Mouse (Mus musculus) left cerebral cortex, adult 2 months (tissue): Measurements from ENCODE around the gene Olfr1428. TPM values are rescaled to one million over a fixed set of nuclear protein-coding genes. Genes with fewer than 3 reads are reported as not detected.
A peak's percentile ranks its signal among the peaks of the same experiment; 100 is the strongest.
"Not testable (repeated sequence)": the region's sequence is repeated elsewhere in the genome, so short reads cannot be mapped to it uniquely, and the experiment has no call there.

Experiments
- DNase-seq, 2 experiments: peaks; one replicate each; pipeline ENCODE4 v3.0.0; 2021 to 2022; ENCODE audit warnings: low spot score in 2 of 2, mixed read lengths in 1 of 2; ENCODE audit errors: extremely low spot score in 1 of 2
- H3K27ac ChIP-seq: fragments of 200-600 bp; 2 replicates; pipeline ENCODE4 v1.8.1; 2022
- H3K4me3 ChIP-seq: fragments of 200-600 bp; 2 replicates; pipeline ENCODE4 v1.8.1; 2022
- CTCF ChIP-seq: fragments of 200-600 bp; IDR thresholded peaks from 2 replicates; pipeline ENCODE4 v1.8.1; 2022; ENCODE audit warnings: antibody characterized with exemption, mild to moderate bottlenecking, moderate library complexity
- intact Hi-C: fragments of 180-260 bp; cut with DNase I; formaldehyde crosslinking; loops from one replicate; pipeline ENCODE4 v1.15.1; 2025
- long read RNA-seq, 2 experiments: library from polyadenylated mRNA; stranded (forward); transcript quantifications; one replicate each; pipeline ENCODE4 v2.0.0; 2021; ENCODE audit warnings: borderline mapping rate in 2 of 2
- total RNA-seq, 2 experiments: library from RNA; stranded (reverse); gene quantifications; 2 replicates each; pipeline ENCODE4 v1.2.3; 2021

Olfr1428 gene
- not detected for total RNA-seq
- long read RNA-seq, experiment 1 = 0 reads
- long read RNA-seq, experiment 2 = 0 reads

- DNase-seq = no peak
- intact Hi-C loops = no loop called here
- TF ChIP-seq CTCF = no peak
- no peak within 1 kb of the TSS for H3K4me3 ChIP-seq
- H3K27ac ChIP-seq = no peak within 1 kb of the TSS
Measured at GRCm38 (mm10) chr19:12115797-12116196, at the start of gene Olfr1428. Gene Olfr1428 (minus strand): TSS chr19:12115897.

- intact Hi-C loops = loop anchor here (10.0 kb wide), 1 partner anchor 649 kb away; the partner anchor contains the start of genes Lpxn and Zfp91
- no peak for DNase-seq
- H3K4me3 ChIP-seq = no peak overlapping the region
- peak overlapping the region; percentile 74 for H3K27ac ChIP-seq
- no peak for TF ChIP-seq CTCF
Measured at GRCm38 (mm10) chr19:12145452-12145851, 29.8 kb upstream of the Olfr1428 start.

- intact Hi-C loops = loop anchor here (1.0 to 10.0 kb wide), 3 partner anchors 229 to 651 kb away; partner anchors contain the start of genes Lpxn and Zfp91
- DNase-seq = peak in 1 of 2 experiments; percentile 11
- H3K27ac ChIP-seq = peak overlapping the region; percentile 66
- no peak for TF ChIP-seq CTCF
- no peak overlapping the region for H3K4me3 ChIP-seq
Measured at GRCm38 (mm10) chr19:12143356-12143755, 27.7 kb upstream of the Olfr1428 start.

GRCm38 (mm10) chr19:12134289-12134688 is 18.6 kb upstream of the Olfr1428 start:
- no peak for DNase-seq
- TF ChIP-seq CTCF = peak; percentile 79
- H3K27ac ChIP-seq = no peak overlapping the region; the same call in 1 of the 2 replicates
- no peak overlapping the region for H3K4me3 ChIP-seq
- intact Hi-C loops = loop anchor here (5.0 to 10.0 kb wide), 4 partner anchors 122 to 691 kb away; partner anchors contain the start of gene Dtx4

GRCm38 (mm10) chr19:12123103-12123502 is 7.4 kb upstream of the Olfr1428 start, which contains the start of gene Olfr76:
Gene Olfr76 (minus strand): TSS chr19:12123203.
- Histone ChIP-seq H3K27ac (no peak within 1 kb of the TSS), H3K4me3 (no peak within 1 kb of the TSS)
- TF ChIP-seq CTCF = no peak
- intact Hi-C loops = no loop called here
- DNase-seq = no peak

- Histone ChIP-seq H3K27ac (no peak overlapping the region), H3K4me3 (no peak overlapping the region)
- intact Hi-C loops = no loop called here
- DNase-seq = no peak
- TF ChIP-seq CTCF = no peak
Measured at GRCm38 (mm10) chr19:12116464-12116863, 767 bp upstream of the Olfr1428 start.

GRCm38 (mm10) chr19:12113807-12114206 is 1.9 kb downstream of the Olfr1428 start:
- intact Hi-C loops = no loop called here
- Histone ChIP-seq H3K4me3 (no peak overlapping the region), H3K27ac (no peak overlapping the region)
- DNase-seq = no peak
- no peak for TF ChIP-seq CTCF

- TF ChIP-seq CTCF = no peak
- no peak for DNase-seq
- peak overlapping the region; percentile 73 for H3K27ac ChIP-seq
- no peak overlapping the region for H3K4me3 ChIP-seq
- intact Hi-C loops = loop anchor here (5.0 kb wide), 1 partner anchor 92 kb away; no protein-coding TSS in a partner anchor
Measured at GRCm38 (mm10) chr19:12104541-12104940, 11.2 kb downstream of the Olfr1428 start.

GRCm38 (mm10) chr19:12103234-12103633 is 12.5 kb downstream of the Olfr1428 start, which contains the start of gene Olfr1427:
Gene Olfr1427 (minus strand): TSS chr19:12103334.
- H3K27ac ChIP-seq = peak within 1 kb of the TSS; percentile 44; the same call in 1 of the 2 replicates
- no peak within 1 kb of the TSS for H3K4me3 ChIP-seq
- intact Hi-C loops = loop anchor here (5.0 kb wide), 1 partner anchor 91 kb away; no protein-coding TSS in a partner anchor
- no peak for TF ChIP-seq CTCF
- no peak for DNase-seq

- 0 out of 2 replicates have a peak within 1 kb of the TSS, but pooled peaks have one; percentile 44 for H3K27ac ChIP-seq
- no peak for TF ChIP-seq CTCF
- H3K4me3 ChIP-seq = no peak within 1 kb of the TSS
- DNase-seq = no peak
- intact Hi-C loops = no loop called here
Measured at GRCm38 (mm10) chr19:12091913-12092312, 23.8 kb downstream of the Olfr1428 start, which contains the start of gene Olfr1426. Gene Olfr1426 (minus strand): TSS chr19:12092013.

GRCm38 (mm10) chr19:12077631-12078030 is 38.1 kb downstream of the Olfr1428 start, which contains the start of gene Olfr1425:
Gene Olfr1425 (minus strand): TSS chr19:12077731.
- intact Hi-C loops, DNase-seq, H3K27ac ChIP-seq, H3K4me3 ChIP-seq: not testable (repeated sequence)

- intact Hi-C loops, H3K4me3 ChIP-seq, H3K27ac ChIP-seq, DNase-seq: not testable (repeated sequence)
Measured at GRCm38 (mm10) chr19:12069546-12069945, 46.2 kb downstream of the Olfr1428 start.

- intact Hi-C loops, H3K27ac ChIP-seq, H3K4me3 ChIP-seq, DNase-seq: not testable (repeated sequence)
Measured at GRCm38 (mm10) chr19:12067806-12068205, 47.9 kb downstream of the Olfr1428 start.

GRCm38 (mm10) chr19:12062582-12062981 is 53.1 kb downstream of the Olfr1428 start, which contains the start of gene Olfr1424:
Gene Olfr1424 (minus strand): TSS chr19:12062682.
- intact Hi-C loops, DNase-seq, H3K4me3 ChIP-seq, H3K27ac ChIP-seq: not testable (repeated sequence)
